Mouse (Mus musculus): ENCODE data around the gene Soat1.

DNA sequence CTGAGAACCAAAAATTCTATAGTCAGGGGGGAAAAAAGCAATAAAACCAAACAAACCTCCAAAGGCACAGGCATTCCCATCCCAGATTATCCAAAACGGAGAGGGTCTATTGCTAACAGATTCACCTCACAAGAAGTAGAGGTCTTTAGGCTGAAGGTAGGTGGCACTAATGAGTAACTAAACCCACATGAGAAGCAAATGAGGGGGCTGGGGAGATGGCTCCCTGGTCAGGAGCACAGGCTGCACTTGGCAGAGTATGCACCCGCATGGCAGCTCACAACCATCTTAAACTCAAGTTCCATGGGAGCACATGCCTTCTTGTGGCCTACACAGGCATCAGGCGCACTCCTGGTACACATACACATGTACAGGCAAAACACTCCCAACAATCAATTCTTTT lies 7.7 kb upstream of the Soat1 start:
- TF ChIP-seq CTCF (IDR thresholded peaks at IDR 0.05; ENCODE audit: control insufficient read depth, insufficient read depth, insufficient replicate concordance, low read depth, low read length) (no peak), POLR2A (IDR thresholded peaks at IDR 0.05; ENCODE audit: control insufficient read depth, low read depth, low read length) (no peak)
